Mouse (Mus musculus) forebrain, embryonic 10.5 days (tissue): Measurements from ENCODE around the gene Ifngr2. TPM values are rescaled to one million over a fixed set of nuclear protein-coding genes. Genes with fewer than 3 reads are reported as not detected.

ENCODE experiments used
- DNase-seq: peaks from one replicate; pipeline ENCODE4 v3.0.0-alpha.2; 2017; ENCODE audit warnings: low spot score; ENCODE audit errors: extremely low spot score
- H3K27ac ChIP-seq: fragments of 300-500 bp; sonication (generic); 2 replicates; pipeline ENCODE4 v1.5.1; 2016; ENCODE audit warnings: mild to moderate bottlenecking
- H3K27me3 ChIP-seq: fragments of 300-500 bp; sonication (generic); 2 replicates; pipeline ENCODE4 v1.6.1; 2016; ENCODE audit warnings: mild to moderate bottlenecking; ENCODE audit not compliant: poor library complexity, severe bottlenecking
- H3K36me3 ChIP-seq: fragments of 300-500 bp; sonication (generic); replicated peaks from 2 replicates; pipeline ENCODE4 v1.6.1; 2016; ENCODE audit warnings: mild to moderate bottlenecking, moderate library complexity
- H3K4me1 ChIP-seq: fragments of 300-500 bp; sonication (generic); 2 replicates; pipeline ENCODE4 v1.6.1; 2016
- H3K4me3 ChIP-seq: fragments of 300-500 bp; sonication (generic); 2 replicates; pipeline ENCODE4 v1.5.1; 2016; ENCODE audit warnings: mild to moderate bottlenecking, moderate library complexity
- H3K9me3 ChIP-seq: fragments of 300-500 bp; sonication (generic); 2 replicates; pipeline ENCODE4 v1.6.1; 2016; ENCODE audit warnings: mild to moderate bottlenecking, moderate library complexity
- WGBS: fragments of 180-500 bp; shearing (Covaris S2); methylation state at CpG from one replicate; pipeline ENCODE4 v1.1.7; 2016; 5-methylcytosine and 5-hydroxymethylcytosine counted together
- microRNA-seq: library from miRNA; unstranded; fragments of <30 nt; microRNA quantifications from one replicate; pipeline ENCODE4, GENCODE M21; 2017
- polyA plus RNA-seq: library from polyadenylated mRNA; unstranded; fragments of >200 nt; fragmentation: Nextera tagmentation; extraction: Ambion mirVana; gene quantifications from 2 replicates; pipeline ENCODE4 v1.2.1, GENCODE M21; 2016

Ifngr2 gene
- polyA plus RNA-seq, 1 experiment from 2014 or later, result 28.0 TPM

DNA sequence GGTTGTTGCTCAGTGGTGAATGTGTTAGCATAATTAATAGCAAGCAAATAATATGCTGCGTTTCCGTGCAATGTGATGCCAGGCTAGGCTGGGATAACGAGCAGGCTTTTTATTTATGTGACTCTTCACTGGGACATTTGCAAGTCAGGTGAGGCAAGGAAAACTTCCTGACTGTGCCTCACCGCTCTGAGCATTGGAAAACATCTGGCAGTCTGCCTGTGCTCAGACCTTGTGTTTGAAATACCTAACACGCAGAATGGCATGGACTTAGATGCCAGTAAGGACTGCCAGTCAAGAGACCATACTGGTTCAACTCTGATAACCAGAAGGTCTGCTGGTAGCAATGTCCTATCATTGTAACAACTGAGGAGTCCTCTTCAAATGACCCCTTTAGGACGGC lies 58.3 kb downstream of the Ifngr2 start:
- Histone ChIP-seq H3K9me3 (no peaks in the 10 kb centered on the region), H3K4me1 (no peaks in the 10 kb centered on the region), H3K27ac (no peak overlapping the region), H3K27me3 (no peaks in the 10 kb centered on the region), H3K4me3 (no peak overlapping the region), H3K36me3 (no peaks in the 10 kb centered on the region)
- no peak for DNase-seq
- WGBS, result 88% methylated on average over 6 of the region's 6 CpGs

DNA sequence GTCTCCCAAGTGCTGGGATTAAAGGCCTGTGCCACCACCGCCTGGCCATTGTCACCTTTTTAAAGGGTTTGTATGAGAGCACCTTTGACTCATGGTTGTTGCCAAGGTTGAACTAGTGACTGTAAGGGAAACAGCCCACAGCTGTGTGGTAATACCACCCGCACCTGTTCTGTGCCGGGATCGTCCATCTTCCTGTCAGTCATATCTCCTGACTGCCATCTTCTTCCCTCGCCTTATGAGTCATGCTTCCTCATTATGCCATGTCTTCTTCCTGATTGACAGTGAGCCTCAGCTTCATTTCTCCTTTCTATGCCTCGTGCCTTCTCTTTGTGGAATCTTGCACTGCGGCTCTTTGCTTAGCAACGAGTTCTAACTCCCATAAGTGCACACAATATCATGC lies 60.1 kb downstream of the Ifngr2 start:
- Histone ChIP-seq H3K4me1 (no peaks in the 10 kb centered on the region), H3K27me3 (no peaks in the 10 kb centered on the region), H3K27ac (no peak overlapping the region), H3K9me3 (no peaks in the 10 kb centered on the region), H3K36me3 (no peaks in the 10 kb centered on the region), H3K4me3 (no peak overlapping the region)
- DNase-seq, result no peak
- WGBS, result 93% methylated on average over 8 of the region's 8 CpGs

DNA sequence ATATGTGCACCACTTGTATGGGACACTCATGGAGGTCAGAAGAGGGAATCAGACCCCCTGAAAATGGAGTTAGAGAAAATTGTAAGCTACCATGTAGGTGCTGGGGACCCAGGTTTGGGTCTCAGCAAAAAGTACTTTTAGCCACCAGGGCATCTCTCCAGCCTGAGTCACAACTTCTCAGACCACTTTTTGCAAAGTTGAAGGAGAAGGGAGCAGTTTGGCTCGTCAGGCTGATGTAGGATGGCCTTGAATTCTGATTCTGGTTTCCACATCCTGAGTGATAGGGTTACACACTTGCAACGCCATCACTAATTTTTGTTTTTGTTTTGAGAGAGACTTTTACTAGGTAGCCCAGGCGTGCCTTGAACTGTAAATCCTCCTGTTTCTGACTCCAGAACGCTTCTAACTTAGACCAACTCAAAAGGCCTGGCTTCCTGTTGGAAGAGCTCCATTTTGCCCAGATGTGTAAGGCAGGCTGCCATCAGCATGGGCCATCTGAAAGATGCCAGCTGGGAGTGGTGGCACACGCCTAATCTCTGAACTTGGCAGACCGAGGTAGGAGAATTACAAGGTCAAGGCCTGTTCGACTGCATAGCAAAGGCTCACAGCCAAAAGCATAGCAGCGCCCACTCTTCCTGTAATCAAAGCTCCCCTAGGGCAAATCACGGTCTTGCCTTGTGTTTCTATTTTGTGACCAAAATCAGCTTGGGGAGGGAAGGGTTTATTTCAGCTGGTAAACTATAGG lies 62.8 kb downstream of the Ifngr2 start:
- 84% methylated on average over 9 of the region's 9 CpGs for WGBS
- no peaks in the 10 kb centered on the region for H3K36me3 ChIP-seq

DNA sequence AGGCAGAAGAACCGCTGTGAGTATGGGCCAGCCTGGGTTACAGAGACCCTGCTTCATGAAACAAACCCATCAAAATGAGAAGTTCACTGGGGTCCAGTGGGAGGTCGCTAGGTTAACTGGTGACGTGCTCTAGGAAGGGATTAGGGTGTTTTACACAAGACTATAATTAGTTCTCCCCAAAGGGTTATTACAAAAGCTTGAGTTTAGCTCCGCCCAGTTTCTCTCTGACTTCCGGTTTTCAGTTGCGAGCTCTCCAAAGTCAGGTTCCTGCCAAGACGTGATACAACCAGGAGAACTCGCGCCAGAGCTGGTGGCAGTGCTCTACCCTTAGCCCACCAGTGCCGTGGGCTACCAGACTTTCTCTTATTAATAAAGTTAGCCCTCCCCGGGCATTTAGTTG lies 64.4 kb downstream of the Ifngr2 start:
- no peak for DNase-seq
- WGBS, result 69% methylated on average over 11 of the region's 11 CpGs
- no peaks in the 10 kb centered on the region for H3K36me3 ChIP-seq
- no peak overlapping the region for H3K4me3 ChIP-seq
- H3K9me3 ChIP-seq, result no peaks in the 10 kb centered on the region
- H3K27me3 ChIP-seq, result no peaks in the 10 kb centered on the region
- no peaks in the 10 kb centered on the region for H3K4me1 ChIP-seq
- no peak overlapping the region for H3K27ac ChIP-seq

More for the DNA sequence above, 62.8 kb downstream of the Ifngr2 start:
- no peak for DNase-seq
- no peaks in the 10 kb centered on the region for H3K4me1 ChIP-seq
- no peaks in the 10 kb centered on the region for H3K27me3 ChIP-seq
- H3K9me3 ChIP-seq, result no peaks in the 10 kb centered on the region
- H3K4me3 ChIP-seq, result no peak overlapping the region
- no peak overlapping the region for H3K27ac ChIP-seq

DNA sequence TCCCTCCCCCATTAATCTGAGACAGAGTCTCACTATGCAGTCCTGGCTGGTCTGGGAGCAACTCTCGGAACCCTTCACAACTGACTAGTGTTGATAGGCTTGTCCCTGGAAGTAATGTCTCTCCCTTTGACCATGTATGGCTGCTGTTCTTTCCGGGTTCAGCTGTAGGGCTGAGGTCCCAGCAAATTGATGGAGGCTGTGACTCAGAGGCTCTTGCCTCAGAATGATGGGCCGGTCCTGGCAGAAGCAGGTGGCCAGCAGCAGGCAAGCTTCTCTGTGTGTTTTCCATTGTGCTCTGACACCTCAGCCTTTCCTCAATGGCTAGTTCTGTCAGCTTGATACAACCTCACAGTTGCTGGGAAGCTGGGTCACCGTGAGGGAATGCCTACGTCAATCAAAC lies 65.7 kb downstream of the Ifngr2 start:
- Histone ChIP-seq H3K36me3 (no peaks in the 10 kb centered on the region), H3K9me3 (no peaks in the 10 kb centered on the region), H3K4me1 (no peaks in the 10 kb centered on the region), H3K4me3 (no peak overlapping the region), H3K27ac (no peak overlapping the region), H3K27me3 (peaks cover 10% of the 10 kb centered on the region)
- 86% methylated on average over 5 of the region's 5 CpGs for WGBS
- DNase-seq, result no peak

DNA sequence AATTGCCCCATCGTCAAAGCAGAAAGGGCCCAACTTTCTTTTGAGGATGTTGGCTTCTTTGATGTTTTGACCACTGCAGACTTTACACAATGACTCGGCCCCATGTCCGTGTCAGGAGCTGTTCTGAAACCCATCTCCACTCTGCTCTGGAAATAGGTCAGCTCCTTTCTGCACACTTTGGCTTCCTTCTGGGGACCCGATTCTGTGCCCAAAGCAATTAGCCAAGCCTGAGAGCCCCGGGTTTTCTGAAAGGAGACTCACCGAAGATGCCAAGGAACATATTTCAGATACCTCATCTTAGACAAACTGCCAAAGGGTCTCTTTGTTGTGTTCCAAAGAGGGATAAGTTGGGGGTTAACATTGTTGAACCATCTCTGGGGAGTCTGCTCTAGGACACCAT lies 67.7 kb downstream of the Ifngr2 start:
- Histone ChIP-seq H3K27ac (no peak overlapping the region), H3K9me3 (no peaks in the 10 kb centered on the region), H3K4me1 (peaks cover 6% of the 10 kb centered on the region), H3K36me3 (no peaks in the 10 kb centered on the region; the same call in 1 of the 2 replicates), H3K4me3 (no peak overlapping the region), H3K27me3 (peaks cover 16% of the 10 kb centered on the region)
- DNase-seq, result no peak
- WGBS, result 92% methylated on average over 6 of the region's 6 CpGs

Small RNA genes within 50 kb of the gene (microRNA-seq; reads per million reads assigned to microRNA genes)
- not detected for gene Mir6367

Other genes starting within 250 kb of the Ifngr2 start
- gene Ifnar2, start 174.3 kb upstream of the Ifngr2 start, polyA plus RNA-seq, result 28.6 and 29.0 TPM in 2 replicates
- not detected in 2 replicates for gene Gm21970, start 155.4 kb upstream of the Ifngr2 start, polyA plus RNA-seq
- 4.7 and 5.8 TPM in 2 replicates for gene Il10rb, start 140.9 kb upstream of the Ifngr2 start, polyA plus RNA-seq
- gene Ifnar1, start 61.8 kb upstream of the Ifngr2 start, polyA plus RNA-seq, result 48.3 and 52.7 TPM in 2 replicates
- gene Tmem50b, start 50.7 kb downstream of the Ifngr2 start, polyA plus RNA-seq, result 32.7 and 33.8 TPM in 2 replicates
- gene Dnajc28, start 72.0 kb downstream of the Ifngr2 start, polyA plus RNA-seq, result 2.9 and 4.0 TPM in 2 replicates
- 204 and 211 TPM in 2 replicates for gene Gart, start 99.9 kb downstream of the Ifngr2 start, polyA plus RNA-seq
- gene Son, start 100.4 kb downstream of the Ifngr2 start, polyA plus RNA-seq, result 110 and 111 TPM in 2 replicates
- 34.3 and 38.1 TPM in 2 replicates for gene Donson, start 141.7 kb downstream of the Ifngr2 start, polyA plus RNA-seq
- gene Cryzl1, start 181.9 kb downstream of the Ifngr2 start, polyA plus RNA-seq, result 61.5 and 67.1 TPM in 2 replicates
- gene Itsn1, start 182.2 kb downstream of the Ifngr2 start, polyA plus RNA-seq, result 38.7 and 40.7 TPM in 2 replicates